Mouse (Mus musculus) stomach, postnatal 0 days (tissue): Measurements from ENCODE around the gene Trim47. TPM values are rescaled to one million over a fixed set of nuclear protein-coding genes. Genes with fewer than 3 reads are reported as not detected.
A peak's percentile ranks its signal among the peaks of the same experiment; 100 is the strongest.

Experiments
- ATAC-seq: fragments of 200-750 bp; cut with Nextera tagmentation; 2 replicates; pipeline ENCODE4 v1.8.0; 2017; ENCODE audit not compliant: low FRiP score, low TSS enrichment
- DNase-seq: peaks from one replicate; pipeline ENCODE4 v3.0.0-alpha.2; 2016; ENCODE audit warnings: low spot score
- H3K27ac ChIP-seq: fragments of 300-500 bp; sonication (generic); replicated peaks from 2 replicates; pipeline ENCODE4 v1.5.1; 2014; ENCODE audit warnings: mild to moderate bottlenecking, control low read depth
- H3K27me3 ChIP-seq: fragments of 300-500 bp; sonication (generic); 2 replicates; pipeline ENCODE4 v1.6.1; 2014; ENCODE audit warnings: low read length; ENCODE audit not compliant: control insufficient read depth, insufficient read depth
- H3K36me3 ChIP-seq: fragments of 300-500 bp; sonication (generic); 2 replicates; pipeline ENCODE4 v1.6.1; 2014; ENCODE audit warnings: low read length, mixed read lengths; ENCODE audit not compliant: control insufficient read depth, insufficient read depth
- H3K4me1 ChIP-seq: fragments of 300-500 bp; sonication (generic); replicated peaks from 2 replicates; pipeline ENCODE4 v1.6.1; 2014; ENCODE audit warnings: antibody characterized with exemption; ENCODE audit not compliant: control insufficient read depth, insufficient read depth
- H3K4me2 ChIP-seq: fragments of 300-500 bp; sonication (generic); replicated peaks from 2 replicates; pipeline ENCODE4 v1.6.1; 2014; ENCODE audit warnings: low read depth, mild to moderate bottlenecking, control low read depth, moderate library complexity
- H3K4me3 ChIP-seq: fragments of 300-500 bp; sonication (generic); 2 replicates; pipeline ENCODE4 v1.5.1; 2014; ENCODE audit warnings: low read depth, low read length, control low read depth
- H3K9ac ChIP-seq: fragments of 300-500 bp; sonication (generic); 2 replicates; pipeline ENCODE4 v1.6.1; 2014; ENCODE audit warnings: mild to moderate bottlenecking, low read length, control low read depth, mixed read lengths
- H3K9me3 ChIP-seq: fragments of 300-500 bp; sonication (generic); 2 replicates; pipeline ENCODE4 v1.6.1; 2016; ENCODE audit warnings: low read length; ENCODE audit not compliant: control insufficient read depth
- CTCF ChIP-seq: IDR thresholded peaks from 2 replicates; pipeline ENCODE4 v1.5.1; 2016; ENCODE audit warnings: antibody characterized with exemption, low read depth, mild to moderate bottlenecking, moderate library complexity
- EP300 ChIP-seq: optimal IDR thresholded peaks from 2 replicates; pipeline ENCODE3; 2016; ENCODE audit warnings: antibody characterized with exemption
- WGBS: fragments of 180-500 bp; shearing (Covaris S2); extraction: QIAGEN DNeasy Blood & Tissue Kit; methylation state at CpG from one replicate; pipeline ENCODE4 v1.1.7; 2014; 5-methylcytosine and 5-hydroxymethylcytosine counted together
- polyA plus RNA-seq: library from polyadenylated mRNA; unstranded; fragments of >200 nt; fragmentation: Nextera tagmentation; extraction: Ambion mirVana; gene quantifications from 2 replicates; pipeline ENCODE4 v1.2.1, GENCODE M21; 2015

Gene Trim47
- polyA plus RNA-seq, 1 experiment from 2014 or later, result 34.6 TPM

DNA sequence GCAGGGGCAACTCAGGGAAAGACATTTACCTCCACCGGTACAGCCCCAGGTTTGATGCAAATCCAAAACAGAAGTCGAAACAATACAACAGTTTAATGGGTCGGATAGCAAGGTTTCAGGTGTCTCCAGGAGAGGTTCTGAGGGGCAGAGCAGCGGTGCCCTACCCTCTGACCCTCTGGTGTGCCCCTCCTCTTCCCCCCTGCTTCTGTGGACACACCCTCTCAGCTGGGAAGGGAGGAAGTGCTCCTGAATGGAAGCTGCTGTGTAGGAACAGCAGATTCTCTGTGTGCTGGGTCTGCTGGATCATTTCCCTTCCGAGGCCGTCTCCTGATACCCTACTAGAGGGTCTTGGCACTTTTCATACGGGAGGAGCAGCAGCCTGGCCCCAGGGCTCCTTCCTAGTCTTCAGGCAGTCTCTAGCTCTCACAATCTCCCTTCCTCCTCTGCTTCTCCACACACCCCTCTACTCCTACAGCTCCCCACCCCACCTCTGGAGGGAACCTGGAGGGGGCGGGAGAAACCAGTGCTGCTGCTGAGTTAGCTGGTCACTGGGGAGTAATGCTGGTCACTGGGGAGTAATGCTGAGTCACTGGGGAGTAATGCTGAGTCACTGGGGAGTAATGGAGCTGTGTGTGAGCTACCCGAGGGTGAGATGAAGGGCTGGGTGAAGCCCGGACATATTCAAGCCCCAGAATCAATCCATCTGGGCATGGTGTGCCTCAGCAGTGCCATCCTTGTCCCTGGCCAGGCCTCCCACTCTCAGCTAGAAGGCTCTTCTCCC lies 15.4 kb upstream of the Trim47 start:
- no peak for TF ChIP-seq EP300
- TF ChIP-seq CTCF, result no peak
- 68% methylated on average over 10 of the region's 10 CpGs for WGBS
- H3K36me3 ChIP-seq, result peaks cover 9% of the 10 kb centered on the region; the same call in 1 of the 2 replicates
- no peak overlapping the region for H3K4me2 ChIP-seq
- no peak overlapping the region for H3K9ac ChIP-seq
- ATAC-seq, result 0 out of 2 replicates have a peak, but pooled peaks have one; percentile 9
- no peaks in the 10 kb centered on the region for H3K27me3 ChIP-seq
- H3K27ac ChIP-seq, result 0 out of 2 replicates have a peak overlapping the region, but pooled peaks have one; percentile 5
- no peak overlapping the region for H3K4me3 ChIP-seq
- no peaks in the 10 kb centered on the region for H3K4me1 ChIP-seq
- DNase-seq, result peak; percentile 62
- H3K9me3 ChIP-seq, result no peaks in the 10 kb centered on the region

DNA sequence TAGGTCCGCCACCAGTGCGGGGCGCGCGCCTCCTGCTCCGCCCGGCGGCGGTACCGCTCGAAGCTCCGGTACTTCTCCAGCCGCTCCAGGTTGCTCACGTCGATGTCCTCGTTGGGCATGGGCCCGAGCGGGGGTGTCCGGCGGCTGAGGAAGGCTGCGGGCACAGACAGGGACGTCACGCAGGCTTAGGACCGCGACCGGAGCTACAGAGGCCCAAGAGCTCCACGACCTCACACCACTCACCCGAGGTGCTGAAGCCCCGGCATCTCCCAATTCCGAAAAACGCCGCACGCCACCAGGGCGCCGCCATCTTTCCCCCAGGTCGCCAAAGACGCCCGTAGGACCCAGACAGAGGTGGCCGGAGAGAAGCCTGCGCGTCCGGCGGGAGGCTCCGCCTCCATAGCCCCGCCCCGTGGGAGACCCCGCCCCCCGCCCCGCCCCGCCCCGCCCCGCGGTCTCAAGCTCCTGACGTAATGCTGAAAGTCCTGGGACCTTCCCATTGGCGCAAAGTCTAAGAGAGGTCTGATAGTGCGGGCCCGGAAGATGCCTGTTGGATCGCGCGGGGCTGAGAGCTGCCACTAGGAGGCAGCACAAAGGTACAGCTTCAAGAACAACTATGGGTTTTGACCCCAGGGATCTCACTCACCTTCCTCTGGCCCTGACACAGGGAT lies 11.6 kb upstream of the Trim47 start, which contains the start of gene Mrpl38:
TSS of gene Mrpl38 (minus strand) at position 401 of the 671 bp plus-strand sequence.
- peak; percentile 92 for TF ChIP-seq CTCF
- TF ChIP-seq EP300, result no peak
- Histone ChIP-seq H3K27ac (peak within 1 kb of the TSS; percentile 65; the same call in 1 of the 2 replicates), H3K4me1 (no peaks in the 10 kb centered on the region), H3K4me3 (peak within 1 kb of the TSS; percentile 80), H3K9me3 (no peaks in the 10 kb centered on the region), H3K9ac (peak within 1 kb of the TSS; percentile 83), H3K4me2 (peak within 1 kb of the TSS; percentile 80), H3K36me3 (peaks cover 4% of the 10 kb centered on the region; the same call in 1 of the 2 replicates), H3K27me3 (no peaks in the 10 kb centered on the region)
- under 1% methylated on average over 54 of the region's 60 CpGs for WGBS
- DNase-seq (peak; percentile 97), ATAC-seq (peak; percentile 94)

DNA sequence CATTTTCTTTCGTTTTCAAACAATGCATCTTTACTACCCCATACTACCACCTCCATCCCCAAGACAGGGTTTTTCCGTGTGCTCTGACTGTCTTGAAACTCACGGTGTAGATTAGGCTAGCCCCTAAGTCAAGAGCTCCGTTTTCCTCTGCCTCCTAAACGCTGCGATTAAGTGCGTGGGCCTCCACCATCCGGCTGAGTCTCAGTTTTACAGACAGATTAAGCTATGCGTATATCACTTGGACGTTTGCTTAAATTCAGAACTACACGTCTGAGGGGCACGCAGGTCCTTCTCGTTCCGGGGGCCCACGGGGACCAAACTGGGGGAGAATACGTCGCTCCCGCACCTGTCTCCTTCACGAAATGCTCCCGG lies 11.1 kb upstream of the Trim47 start:
- no peaks in the 10 kb centered on the region for H3K27me3 ChIP-seq
- no peaks in the 10 kb centered on the region for H3K4me1 ChIP-seq
- under 1% methylated on average over 20 of the region's 20 CpGs for WGBS
- peaks cover 2% of the 10 kb centered on the region; the same call in 1 of the 2 replicates for H3K36me3 ChIP-seq
- H3K27ac ChIP-seq, result peak overlapping the region; percentile 65; the same call in 1 of the 2 replicates
- peak overlapping the region; percentile 80 for H3K4me2 ChIP-seq
- peak overlapping the region; percentile 80 for H3K4me3 ChIP-seq
- no peak for ATAC-seq
- H3K9me3 ChIP-seq, result no peaks in the 10 kb centered on the region
- TF ChIP-seq EP300, result no peak
- TF ChIP-seq CTCF, result no peak
- H3K9ac ChIP-seq, result peak overlapping the region; percentile 83
- DNase-seq, result no peak

- ATAC-seq, result no peak
- H3K4me3 ChIP-seq, result no peak overlapping the region
Measured at GRCm38 (mm10) chr11:116134171-116134570, 7.2 kb upstream of the Trim47 start.

GRCm38 (mm10) chr11:116133497-116133896 lies 6.5 kb upstream of the Trim47 start:
- TF ChIP-seq EP300 (no peak), CTCF (no peak)
- Histone ChIP-seq H3K9me3 (no peaks in the 10 kb centered on the region), H3K27me3 (no peaks in the 10 kb centered on the region), H3K27ac (no peak overlapping the region), H3K4me3 (no peak overlapping the region), H3K4me2 (no peak overlapping the region), H3K9ac (no peak overlapping the region), H3K4me1 (peaks cover 8% of the 10 kb centered on the region), H3K36me3 (peaks cover 2% of the 10 kb centered on the region; the same call in 1 of the 2 replicates)
- ATAC-seq (no peak), DNase-seq (no peak)
- 68% methylated on average over 5 of the region's 5 CpGs for WGBS

More at GRCm38 (mm10) chr11:116134171-116134570, 7.2 kb upstream of the Trim47 start:
- Histone ChIP-seq H3K9me3 (no peaks in the 10 kb centered on the region), H3K27me3 (no peaks in the 10 kb centered on the region), H3K4me2 (no peak overlapping the region), H3K9ac (no peak overlapping the region), H3K27ac (no peak overlapping the region), H3K4me1 (peaks cover 8% of the 10 kb centered on the region), H3K36me3 (peaks cover 2% of the 10 kb centered on the region; the same call in 1 of the 2 replicates)
- 79% methylated on average over 10 of the region's 10 CpGs for WGBS
- DNase-seq, result no peak
- TF ChIP-seq CTCF (no peak), EP300 (no peak)
